10 mouse cellular contexts compared by ENCODE assay signal in genomic region chr11:11944082-11944349, GRCm38 (mm10).
"Had no signal": no experiment of that assay in that cellular context is flagged by ENCODE, and none has a peak within 500 bp of the region (broad histone marks: within the 10 kb centered on the region; RNA-seq: fewer than 3 reads in every experiment).

No protein-coding gene starts in this region.

- H3K4me1 ChIP-seq: neural tube, embryonic 15.5 days had no signal

- H3K27ac ChIP-seq: left cerebral cortex, adult 2 months; liver, embryonic 14.5 days; midbrain, embryonic 12.5 days; neural tube, embryonic 15.5 days had no signal

- H3K27me3 ChIP-seq: midbrain, embryonic 12.5 days; neural tube, embryonic 15.5 days had no signal

- DNase-seq: kidney, postnatal 25 days; lung, adult 18-20 months; right cerebral cortex, adult 18-20 months; right cerebral cortex, postnatal 25 days; thymus, postnatal 36 days had no signal

- H3K9me3 ChIP-seq: midbrain, embryonic 12.5 days; neural tube, embryonic 15.5 days had no signal

- H3K4me3 ChIP-seq: left cerebral cortex, adult 2 months; midbrain, embryonic 12.5 days; myocyte; neural tube, embryonic 15.5 days had no signal

- H3K4me2 ChIP-seq: midbrain, embryonic 12.5 days; neural tube, embryonic 15.5 days had no signal

- H3K9ac ChIP-seq: liver, embryonic 14.5 days; midbrain, embryonic 12.5 days; neural tube, embryonic 15.5 days had no signal
